Mouse (Mus musculus): ENCODE data around the gene Pdlim7. TPM values are rescaled to one million over a fixed set of nuclear protein-coding genes. Genes with fewer than 3 reads are reported as not detected.

The Pdlim7 gene
- polyA plus RNA-seq, 2 experiments: 137 to 162 TPM

- Histone ChIP-seq H3K4me2 (replicated peaks; ENCODE audit: low read depth, low read length, severe bottlenecking) (no peak overlapping the region), H3K9me3 (ENCODE audit: control insufficient read depth, low read length) (no peaks in the 10 kb centered on the region), H3K4me1 (ENCODE audit: control insufficient read depth, insufficient read depth, low read length) (no peaks in the 10 kb centered on the region), H3K27ac (replicated peaks; ENCODE audit: low read depth, low read length) (no peak overlapping the region), H3K27me3 (ENCODE audit: control insufficient read depth, insufficient read depth, low read length) (no peaks in the 10 kb centered on the region), H3K9ac (ENCODE audit: low read depth, low read length, severe bottlenecking) (no peak overlapping the region), H3K36me3 (ENCODE audit: control insufficient read depth, insufficient read depth, low read length) (peaks cover 97% of the 10 kb centered on the region), H3K4me3 (replicated peaks; ENCODE audit: low read length) (no peak overlapping the region)
- no peak for TF ChIP-seq POLR2A (IDR thresholded peaks at IDR 0.05; ENCODE audit: borderline replicate concordance, extremely low read depth, insufficient read depth, insufficient read length)
- no peak for ATAC-seq (ENCODE audit: low FRiP score, low read depth)
- 84% methylated on average over 2 of the region's 2 CpGs for WGBS
- DNase-seq (ENCODE audit: low spot score): no peak
Measured at GRCm38 (mm10) chr13:55547916-55548315, 34.4 kb upstream of the Pdlim7 start.

GRCm38 (mm10) chr13:55544792-55545191, 31.3 kb upstream of the Pdlim7 start:
- ATAC-seq (ENCODE audit: low FRiP score, low read depth) (no peak), DNase-seq (ENCODE audit: low spot score) (no peak)
- Histone ChIP-seq H3K27me3 (ENCODE audit: control insufficient read depth, insufficient read depth, low read length) (no peaks in the 10 kb centered on the region), H3K4me3 (replicated peaks; ENCODE audit: low read length) (no peak overlapping the region), H3K36me3 (ENCODE audit: control insufficient read depth, insufficient read depth, low read length) (peaks cover 98% of the 10 kb centered on the region), H3K4me1 (ENCODE audit: control insufficient read depth, insufficient read depth, low read length) (no peaks in the 10 kb centered on the region), H3K4me2 (replicated peaks; ENCODE audit: low read depth, low read length, severe bottlenecking) (no peak overlapping the region), H3K9ac (ENCODE audit: low read depth, low read length, severe bottlenecking) (no peak overlapping the region), H3K27ac (replicated peaks; ENCODE audit: low read depth, low read length) (no peak overlapping the region), H3K9me3 (ENCODE audit: control insufficient read depth, low read length) (no peaks in the 10 kb centered on the region)
- WGBS: 89% methylated on average over 6 of the region's 6 CpGs
- no peak for TF ChIP-seq POLR2A (IDR thresholded peaks at IDR 0.05; ENCODE audit: borderline replicate concordance, extremely low read depth, insufficient read depth, insufficient read length)

GRCm38 (mm10) chr13:55543447-55543846, 30.0 kb upstream of the Pdlim7 start:
- TF ChIP-seq POLR2A (IDR thresholded peaks at IDR 0.05; ENCODE audit: borderline replicate concordance, extremely low read depth, insufficient read depth, insufficient read length): no peak
- H3K9me3 ChIP-seq (ENCODE audit: control insufficient read depth, low read length): no peaks in the 10 kb centered on the region
- H3K27me3 ChIP-seq (ENCODE audit: control insufficient read depth, insufficient read depth, low read length): no peaks in the 10 kb centered on the region
- H3K36me3 ChIP-seq (ENCODE audit: control insufficient read depth, insufficient read depth, low read length): peaks cover 98% of the 10 kb centered on the region
- DNase-seq (ENCODE audit: low spot score): no peak
- ATAC-seq (ENCODE audit: low FRiP score, low read depth): no peak
- no peak overlapping the region for H3K9ac ChIP-seq (ENCODE audit: low read depth, low read length, severe bottlenecking)
- 89% methylated on average over 8 of the region's 8 CpGs for WGBS
- H3K4me1 ChIP-seq (ENCODE audit: control insufficient read depth, insufficient read depth, low read length): no peaks in the 10 kb centered on the region
- no peak overlapping the region for H3K27ac ChIP-seq (replicated peaks; ENCODE audit: low read depth, low read length)
- no peak overlapping the region for H3K4me2 ChIP-seq (replicated peaks; ENCODE audit: low read depth, low read length, severe bottlenecking)
- no peak overlapping the region for H3K4me3 ChIP-seq (replicated peaks; ENCODE audit: low read length)

- 91% methylated on average over 4 of the region's 4 CpGs for WGBS
- TF ChIP-seq POLR2A (IDR thresholded peaks at IDR 0.05; ENCODE audit: borderline replicate concordance, extremely low read depth, insufficient read depth, insufficient read length): no peak
- Histone ChIP-seq H3K27me3 (ENCODE audit: control insufficient read depth, insufficient read depth, low read length) (no peaks in the 10 kb centered on the region), H3K9ac (ENCODE audit: low read depth, low read length, severe bottlenecking) (no peak overlapping the region), H3K9me3 (ENCODE audit: control insufficient read depth, low read length) (no peaks in the 10 kb centered on the region), H3K4me2 (replicated peaks; ENCODE audit: low read depth, low read length, severe bottlenecking) (no peak overlapping the region), H3K27ac (replicated peaks; ENCODE audit: low read depth, low read length) (no peak overlapping the region), H3K4me1 (ENCODE audit: control insufficient read depth, insufficient read depth, low read length) (no peaks in the 10 kb centered on the region), H3K36me3 (ENCODE audit: control insufficient read depth, insufficient read depth, low read length) (peaks cover 98% of the 10 kb centered on the region), H3K4me3 (replicated peaks; ENCODE audit: low read length) (no peak overlapping the region)
- DNase-seq (ENCODE audit: low spot score) (no peak), ATAC-seq (ENCODE audit: low FRiP score, low read depth) (no peak)
Measured at GRCm38 (mm10) chr13:55542891-55543290, 29.4 kb upstream of the Pdlim7 start.

GRCm38 (mm10) chr13:55540933-55541332, 27.5 kb upstream of the Pdlim7 start:
- no peaks in the 10 kb centered on the region for H3K9me3 ChIP-seq (ENCODE audit: control insufficient read depth, low read length)
- no peak overlapping the region for H3K4me2 ChIP-seq (replicated peaks; ENCODE audit: low read depth, low read length, severe bottlenecking)
- H3K27ac ChIP-seq (replicated peaks; ENCODE audit: low read depth, low read length): no peak overlapping the region
- ATAC-seq (ENCODE audit: low FRiP score, low read depth): no peak
- H3K36me3 ChIP-seq (ENCODE audit: control insufficient read depth, insufficient read depth, low read length): peaks cover 85% of the 10 kb centered on the region
- H3K4me3 ChIP-seq (replicated peaks; ENCODE audit: low read length): no peak overlapping the region
- no peak overlapping the region for H3K9ac ChIP-seq (ENCODE audit: low read depth, low read length, severe bottlenecking)
- no peak for TF ChIP-seq POLR2A (IDR thresholded peaks at IDR 0.05; ENCODE audit: borderline replicate concordance, extremely low read depth, insufficient read depth, insufficient read length)
- no peak for DNase-seq (ENCODE audit: low spot score)
- 88% methylated on average over 2 of the region's 2 CpGs for WGBS
- no peaks in the 10 kb centered on the region for H3K4me1 ChIP-seq (ENCODE audit: control insufficient read depth, insufficient read depth, low read length)
- H3K27me3 ChIP-seq (ENCODE audit: control insufficient read depth, insufficient read depth, low read length): no peaks in the 10 kb centered on the region

Data from limb, embryonic 14.5 days (tissue).